Mouse (Mus musculus): ENCODE data around the gene 4930438A08Rik.

The 4930438A08Rik gene

DNA sequence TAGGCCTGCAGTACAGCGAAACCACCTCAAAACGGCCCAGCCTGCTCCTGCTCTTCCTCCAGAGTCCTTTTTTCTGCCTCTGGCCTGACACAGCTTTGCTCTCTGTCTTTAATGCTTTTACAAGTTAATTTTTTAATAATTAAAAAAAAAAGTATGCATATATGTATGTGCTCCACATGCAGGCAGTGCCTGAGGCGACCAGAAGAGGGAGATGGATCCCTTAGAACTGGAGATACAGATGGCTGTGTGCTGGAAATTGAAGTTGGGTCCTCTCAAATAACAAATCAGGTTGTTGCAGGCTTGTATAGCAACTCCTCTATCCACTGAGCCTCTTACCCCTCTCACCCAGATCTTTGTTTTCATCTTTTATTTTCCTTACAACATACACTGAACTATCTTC lies 52.2 kb downstream of the 4930438A08Rik start:
- DNase-seq = no peak

DNA sequence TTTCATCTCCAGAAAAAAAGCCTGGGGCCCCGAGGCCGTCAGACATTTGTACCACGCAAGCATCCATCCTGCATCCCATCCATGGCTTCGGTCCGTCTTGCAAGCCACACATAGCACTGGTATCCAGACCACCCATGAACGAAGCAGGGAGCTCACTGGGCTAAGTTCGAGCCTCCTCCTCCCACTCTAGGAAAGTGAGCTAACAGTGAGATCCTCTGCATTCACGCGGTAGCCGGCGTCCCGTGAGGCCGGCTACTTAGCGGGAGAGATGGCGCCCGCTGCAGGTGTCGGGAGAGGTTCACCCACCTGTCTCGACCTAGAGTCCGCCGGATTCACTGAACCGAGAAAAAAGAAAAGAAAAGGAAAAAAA lies 55.3 kb downstream of the 4930438A08Rik start:
- DNase-seq = no peak

DNA sequence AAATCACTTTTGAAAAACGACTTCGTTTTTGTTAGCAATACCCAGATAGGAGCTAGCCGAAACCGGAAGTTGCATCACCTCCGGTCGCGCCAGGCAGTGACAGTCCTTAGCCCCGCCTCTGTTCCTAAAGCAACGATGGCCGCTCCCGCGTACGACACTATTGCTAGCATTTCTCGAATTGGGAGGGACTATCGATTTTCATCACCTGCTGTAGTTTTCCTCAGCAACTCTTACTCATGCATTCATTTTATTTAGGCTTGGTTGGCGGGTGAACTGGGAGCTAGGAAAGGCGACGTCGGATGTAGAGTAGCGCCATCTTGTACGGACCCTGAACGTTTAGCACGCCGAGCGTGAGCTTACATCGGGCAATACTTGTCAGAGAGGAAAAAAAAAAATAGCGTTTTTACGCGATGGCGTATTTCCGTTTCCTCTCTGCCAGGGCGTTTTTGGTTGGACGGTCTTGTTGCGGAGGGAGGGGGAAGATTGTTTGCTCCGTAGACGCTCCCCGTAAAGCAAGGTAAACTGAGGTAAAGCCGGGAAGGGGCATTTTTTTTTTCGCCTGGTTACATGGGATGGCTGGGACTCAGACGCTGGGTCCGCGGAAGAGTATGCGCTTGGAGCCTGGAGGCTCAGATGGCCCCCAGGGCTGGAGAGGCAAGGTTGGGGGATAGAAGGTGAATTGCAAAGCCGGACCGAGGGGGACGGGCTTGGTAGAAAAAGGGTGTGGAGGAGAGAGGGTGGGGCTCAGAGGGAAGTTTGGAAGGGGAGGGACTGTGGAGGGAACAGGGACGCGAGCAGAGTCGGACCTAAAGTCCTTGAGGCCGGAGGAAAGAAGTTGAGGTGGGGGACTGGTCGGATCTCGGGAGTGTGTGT lies 55.9 kb downstream of the 4930438A08Rik start, which contains the start of the genes Zfp672 and Sh3bp5l:
Gene Zfp672, minus strand, starts transcription at position 64 of the 873 bp plus-strand sequence.
Gene Sh3bp5l, plus strand, starts transcription at position 449 of the 873 bp plus-strand sequence.
- peak; percentile 92 for DNase-seq

DNA sequence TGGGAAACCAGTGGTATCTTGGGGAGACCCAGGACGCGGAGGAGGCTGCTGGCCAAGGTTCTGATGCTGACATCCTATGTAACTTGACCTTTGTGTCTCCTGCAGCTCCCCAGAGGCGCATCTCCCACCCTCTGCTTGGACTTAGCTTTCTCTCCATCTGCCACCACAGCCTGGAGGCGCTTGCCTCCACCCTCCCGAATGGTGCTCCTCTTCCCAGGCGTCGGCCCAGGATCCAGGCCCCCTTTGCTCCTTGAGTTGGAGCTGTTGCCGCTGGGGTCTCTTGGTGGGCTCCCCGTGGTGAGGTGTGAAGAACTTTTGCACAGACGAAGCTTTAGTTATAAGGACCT lies 56.5 kb downstream of the 4930438A08Rik start:
- DNase-seq = no peak

DNA sequence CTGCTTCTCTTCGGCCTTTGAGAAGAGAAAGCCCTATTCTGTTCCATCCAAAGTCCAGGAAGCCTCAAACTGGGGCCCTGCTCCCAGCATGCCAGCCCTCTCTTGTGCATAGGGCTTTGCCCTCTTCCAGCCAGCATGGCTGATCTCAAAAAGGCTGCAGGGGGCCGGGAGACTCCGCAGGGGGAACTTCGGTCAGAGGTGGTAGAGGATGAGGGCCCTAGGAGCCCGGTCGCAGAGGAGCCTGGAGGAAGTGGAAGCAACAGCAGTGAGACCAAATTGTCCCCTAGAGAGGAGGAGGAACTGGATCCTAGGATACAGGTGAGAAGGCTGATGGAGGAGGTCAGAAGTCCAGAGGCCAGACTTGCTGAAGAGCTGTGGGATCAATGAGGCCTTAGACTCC lies 56.9 kb downstream of the 4930438A08Rik start:
- no peak for DNase-seq

DNA sequence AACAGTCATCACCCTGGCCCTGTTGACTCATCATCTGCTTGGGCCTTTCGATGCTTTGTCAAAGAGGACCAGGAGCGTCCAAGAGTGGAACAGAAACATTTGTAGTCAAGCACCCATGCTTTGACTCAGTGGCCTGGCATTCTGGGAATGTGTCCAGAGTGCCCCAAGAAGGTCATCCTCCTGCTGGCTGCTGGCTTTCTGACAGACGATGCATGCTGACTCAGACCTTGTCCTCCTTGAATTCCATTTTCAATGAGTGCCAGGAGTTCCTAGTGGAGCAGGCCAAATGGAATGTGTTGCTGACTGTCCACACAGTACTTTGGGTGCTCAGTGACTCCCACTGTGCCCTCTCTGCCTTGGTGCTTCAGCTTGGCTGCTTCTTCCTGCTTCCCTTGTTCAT lies 60.1 kb downstream of the 4930438A08Rik start:
- DNase-seq = peak; percentile 79

All from kidney, adult 11 months (tissue).